Mouse (Mus musculus) spleen, adult 2 months (tissue): ENCODE data around the gene Cgn. TPM values are rescaled to one million over a fixed set of nuclear protein-coding genes. Genes with fewer than 3 reads are reported as not detected.

Source experiments
- DNase-seq, 2 experiments: peaks; one replicate each; pipeline versions ENCODE4 v3.0.0 to v3.0.0-alpha.2; 2012 to 2021; ENCODE audit warnings: low spot score in 2 of 2, low read depth in 1 of 2
- H3K27ac ChIP-seq: fragments of 200-500 bp; 2 replicates; pipeline ENCODE4 v1.5.1; 2012; ENCODE audit warnings: low read length, inconsistent platforms; ENCODE audit not compliant: insufficient read depth
- H3K27me3 ChIP-seq: fragments of 200-500 bp; 2 replicates; pipeline ENCODE4 v1.6.1; 2012; ENCODE audit warnings: mild to moderate bottlenecking, moderate library complexity, low read length, inconsistent platforms; ENCODE audit not compliant: control insufficient read depth, insufficient read depth
- H3K36me3 ChIP-seq: fragments of 200-500 bp; 2 replicates; pipeline ENCODE4 v1.6.1; 2012; ENCODE audit warnings: mild to moderate bottlenecking, low read length, inconsistent platforms; ENCODE audit not compliant: control insufficient read depth, insufficient read depth
- H3K4me1 ChIP-seq: fragments of 200-500 bp; 2 replicates; pipeline ENCODE4 v1.6.1; 2011; ENCODE audit warnings: inconsistent platforms; ENCODE audit not compliant: control insufficient read depth, insufficient read depth, insufficient read length
- H3K4me3 ChIP-seq: fragments of 200-500 bp; 2 replicates; pipeline ENCODE4 v1.5.1; 2011; ENCODE audit warnings: mild to moderate bottlenecking, inconsistent platforms; ENCODE audit not compliant: insufficient read depth, insufficient read length; ENCODE audit errors: extremely low read depth
- CTCF ChIP-seq: fragments of 200-500 bp; IDR thresholded peaks from 2 replicates; pipeline ENCODE4 v1.5.1; 2011; ENCODE audit warnings: mild to moderate bottlenecking, inconsistent platforms; ENCODE audit not compliant: insufficient read depth, insufficient read length, insufficient replicate concordance; ENCODE audit errors: extremely low read depth
- POLR2A ChIP-seq: fragments of 200-500 bp; IDR thresholded peaks from 2 replicates; pipeline ENCODE4 v1.6.1; 2011; ENCODE audit warnings: low read depth, low read length, inconsistent platforms
- WGBS: fragments of 180-500 bp; shearing (Covaris S2); methylation state at CpG from one replicate; pipeline ENCODE4 v1.1.7; 2018; 5-methylcytosine and 5-hydroxymethylcytosine counted together
- polyA plus RNA-seq: library from polyadenylated mRNA; depleted of rRNA; stranded (reverse); fragments of >200 nt; gene quantifications from 2 replicates; pipeline ENCODE4 v1.2.3, GENCODE M21; 2012; rRNA removed

Gene Cgn
- polyA plus RNA-seq, result 0.11 and 0.22 TPM in 2 replicates

- H3K27ac ChIP-seq, result no peak within 1 kb of the TSS
- no peaks in the 10 kb centered on the region for H3K36me3 ChIP-seq
- under 1% methylated on average over 33 of the region's 35 CpGs for WGBS
- H3K27me3 ChIP-seq, result peaks cover 8% of the 10 kb centered on the region
- H3K4me1 ChIP-seq, result peaks cover 6% of the 10 kb centered on the region; the same call in 1 of the 2 replicates
- TF ChIP-seq CTCF, result no peak
- no peak for TF ChIP-seq POLR2A
- H3K4me3 ChIP-seq, result peak within 1 kb of the TSS; percentile 63
- peak; percentile 50 to 88 for DNase-seq
Measured at GRCm38 (mm10) chr3:94786367-94786835, at the start of gene Cgn. TSS of gene Cgn (minus strand) at chr3:94786492.

DNA sequence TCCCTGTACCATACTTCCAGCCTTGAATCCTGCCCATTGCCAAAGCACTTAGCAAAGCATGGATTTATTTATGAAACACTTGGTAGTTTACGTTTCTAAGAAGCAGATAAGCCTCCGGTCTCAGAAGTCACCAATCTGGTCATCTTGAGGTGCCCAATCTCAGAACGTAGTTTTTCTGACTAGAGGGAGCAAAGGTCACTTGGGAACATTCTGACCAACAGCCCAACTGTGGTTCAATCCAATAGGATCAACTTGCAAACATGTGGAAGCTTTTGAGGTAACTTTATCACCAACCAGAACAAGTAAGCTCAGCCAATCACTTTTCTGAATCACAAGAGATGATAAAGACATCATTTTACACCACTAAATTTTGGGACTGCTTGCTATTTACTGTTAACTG lies 49.1 kb upstream of the Cgn start:
- TF ChIP-seq CTCF, result no peak
- no peak for TF ChIP-seq POLR2A
- 83% methylated on average over 3 of the region's 3 CpGs for WGBS
- no peak for DNase-seq

DNA sequence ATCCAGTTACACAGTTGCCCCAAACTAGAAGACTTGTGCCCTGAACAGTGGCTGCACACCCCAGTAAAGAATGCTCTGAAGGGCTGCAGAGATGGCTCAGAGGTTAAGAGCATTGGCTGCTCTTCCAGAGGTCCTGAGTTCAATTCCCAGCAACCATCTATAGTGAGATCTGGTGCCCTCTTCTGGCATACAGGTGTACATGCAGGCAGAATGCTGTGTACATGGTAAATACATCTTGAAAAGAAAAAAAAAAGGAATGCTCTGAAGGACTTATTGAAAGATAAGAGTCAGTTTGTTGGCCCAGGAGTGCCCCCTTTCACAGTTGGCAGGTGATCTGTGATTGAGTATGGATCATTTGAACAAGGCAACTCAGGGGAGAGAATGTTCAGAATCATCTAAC lies 47.1 kb upstream of the Cgn start:
- no peak overlapping the region for H3K4me3 ChIP-seq
- no peak overlapping the region for H3K27ac ChIP-seq
- no peaks in the 10 kb centered on the region for H3K36me3 ChIP-seq
- no peak for TF ChIP-seq POLR2A
- TF ChIP-seq CTCF, result no peak
- H3K4me1 ChIP-seq, result no peaks in the 10 kb centered on the region
- peaks cover 5% of the 10 kb centered on the region; the same call in 1 of the 2 replicates for H3K27me3 ChIP-seq
- DNase-seq, result no peak

More for the DNA sequence above, 49.1 kb upstream of the Cgn start:
- no peaks in the 10 kb centered on the region for H3K36me3 ChIP-seq
- no peak overlapping the region for H3K27ac ChIP-seq
- H3K4me1 ChIP-seq, result peaks cover 5% of the 10 kb centered on the region; the same call in 1 of the 2 replicates
- no peak overlapping the region for H3K4me3 ChIP-seq
- peaks cover 5% of the 10 kb centered on the region; the same call in 1 of the 2 replicates for H3K27me3 ChIP-seq

DNA sequence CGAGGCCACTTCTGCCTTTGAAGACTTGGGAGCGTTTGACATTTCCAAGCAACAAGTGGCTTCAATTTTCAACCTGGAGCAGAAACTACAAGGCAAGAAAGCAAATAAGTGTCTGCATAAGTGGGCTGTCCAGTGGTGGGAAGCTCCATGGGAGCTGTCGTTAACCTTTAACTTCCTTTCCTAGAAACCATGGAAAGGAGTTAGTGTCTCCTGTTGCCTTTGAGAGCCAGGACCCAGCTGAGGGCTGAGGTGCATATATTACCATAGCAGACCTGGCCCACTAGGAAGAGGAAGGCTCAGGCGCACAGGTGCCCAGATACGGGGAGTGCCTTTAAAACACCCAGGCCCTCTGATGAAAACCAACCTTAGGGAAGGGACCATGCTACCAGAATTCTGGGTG lies 46.4 kb upstream of the Cgn start:
- TF ChIP-seq POLR2A (no peak), CTCF (no peak)

DNA sequence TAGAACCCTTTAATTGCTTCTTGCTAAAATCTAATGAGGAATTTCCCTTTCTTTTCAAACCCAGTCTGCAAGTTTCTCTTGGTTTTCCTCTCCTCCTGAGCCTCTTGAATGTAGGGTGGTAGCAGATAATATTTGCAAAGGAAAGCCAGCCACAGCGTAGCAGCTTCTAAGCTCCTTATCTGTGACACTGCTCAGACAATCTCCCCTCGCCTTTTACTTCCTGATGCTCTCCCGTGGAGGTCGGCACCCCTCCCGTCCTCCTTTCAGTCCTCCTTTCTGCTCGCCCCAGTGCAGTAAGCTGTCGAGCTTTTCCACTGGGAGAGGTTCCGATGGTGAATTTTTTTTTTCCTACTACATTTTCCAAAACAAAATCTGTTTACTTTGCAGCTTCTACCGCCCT lies 45.8 kb upstream of the Cgn start:
- H3K4me3 ChIP-seq, result no peak overlapping the region
- peaks cover 5% of the 10 kb centered on the region; the same call in 1 of the 2 replicates for H3K27me3 ChIP-seq
- no peaks in the 10 kb centered on the region for H3K4me1 ChIP-seq
- DNase-seq, result no peak
- no peak for TF ChIP-seq CTCF
- TF ChIP-seq POLR2A, result no peak
- H3K36me3 ChIP-seq, result no peaks in the 10 kb centered on the region
- no peak overlapping the region for H3K27ac ChIP-seq
- 23% methylated on average over 9 of the region's 9 CpGs for WGBS

More for the DNA sequence above, 46.4 kb upstream of the Cgn start:
- H3K36me3 ChIP-seq, result no peaks in the 10 kb centered on the region
- H3K4me3 ChIP-seq, result no peak overlapping the region
- H3K27me3 ChIP-seq, result peaks cover 5% of the 10 kb centered on the region; the same call in 1 of the 2 replicates
- no peak for DNase-seq
- H3K27ac ChIP-seq, result no peak overlapping the region
- WGBS, result 83% methylated on average over 5 of the region's 5 CpGs
- no peaks in the 10 kb centered on the region for H3K4me1 ChIP-seq

DNA sequence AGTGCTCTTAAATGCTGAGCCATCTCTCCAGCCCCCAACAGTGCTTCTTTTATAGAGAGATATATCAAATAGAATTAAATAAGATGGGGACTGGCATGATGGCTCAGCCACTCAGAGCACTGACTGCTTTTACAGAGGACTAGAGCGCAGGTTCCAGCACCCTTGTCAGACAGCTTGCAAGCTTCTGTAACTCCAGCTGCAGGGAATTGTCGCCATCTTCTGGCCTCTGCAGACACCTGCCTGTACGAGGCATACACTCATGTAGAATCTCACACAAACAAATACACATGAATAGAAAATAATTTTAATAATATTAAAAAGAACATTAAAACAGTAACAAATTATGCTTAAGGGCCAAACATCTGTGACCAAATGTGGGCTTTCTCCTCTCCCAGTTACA lies 37.8 kb upstream of the Cgn start:
- peaks cover 3% of the 10 kb centered on the region; the same call in 1 of the 2 replicates for H3K4me1 ChIP-seq
- no peak overlapping the region for H3K27ac ChIP-seq
- no peak for DNase-seq
- no peaks in the 10 kb centered on the region for H3K36me3 ChIP-seq
- WGBS, result 92% methylated on average over 3 of the region's 3 CpGs
- peaks cover 6% of the 10 kb centered on the region; the same call in 1 of the 2 replicates for H3K27me3 ChIP-seq
- TF ChIP-seq CTCF (no peak), POLR2A (no peak)
- H3K4me3 ChIP-seq, result no peak overlapping the region

DNA sequence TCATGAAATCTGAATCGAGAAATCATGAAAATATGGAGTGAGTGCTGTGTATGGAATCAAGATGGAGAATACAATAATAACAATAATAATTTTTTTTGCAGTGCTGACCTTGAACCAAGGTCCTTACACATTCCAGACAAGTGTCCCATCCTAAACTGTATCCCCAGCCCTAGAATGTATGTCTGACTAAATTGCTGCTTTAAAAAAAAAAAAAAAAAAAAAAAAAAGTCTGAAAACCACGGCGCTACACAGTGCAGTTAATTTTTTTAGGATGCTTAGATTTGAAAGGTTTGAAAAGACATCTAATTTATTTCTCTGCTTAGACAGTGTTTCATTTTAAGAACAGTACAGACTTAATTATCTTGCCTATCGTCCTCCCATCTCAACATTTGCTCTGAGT lies 35.8 kb upstream of the Cgn start:
- DNase-seq, result no peak
- WGBS, result 67% methylated on average over 4 of the region's 4 CpGs
- Histone ChIP-seq H3K36me3 (no peaks in the 10 kb centered on the region), H3K4me3 (no peak overlapping the region; the same call in 1 of the 2 replicates), H3K4me1 (peaks cover 3% of the 10 kb centered on the region; the same call in 1 of the 2 replicates), H3K27ac (no peak overlapping the region), H3K27me3 (peaks cover 6% of the 10 kb centered on the region; the same call in 1 of the 2 replicates)
- TF ChIP-seq CTCF (no peak), POLR2A (no peak)
